Mouse (Mus musculus) lung, postnatal 0 days (tissue): ENCODE results near the gene Acoxl.

Experiments used
- CTCF ChIP-seq: IDR thresholded peaks from 2 replicates; pipeline ENCODE4 v1.5.1; 2016; ENCODE audit warnings: antibody characterized with exemption, mild to moderate bottlenecking
- EP300 ChIP-seq: IDR thresholded peaks from 2 replicates; pipeline ENCODE4 v1.6.1; 2016; ENCODE audit warnings: antibody characterized with exemption, mild to moderate bottlenecking, control low read depth

GRCm38 (mm10) chr2:127907679-127908042, 69.0 kb downstream of the Acoxl start:
- TF ChIP-seq CTCF, result no peak
- no peak for TF ChIP-seq EP300
